Mouse (Mus musculus) brain, embryonic 14.5 days (tissue): ENCODE results near the gene Gm28042.

Source experiments
- CTCF ChIP-seq: fragments of 200-500 bp; IDR thresholded peaks from 2 replicates; pipeline ENCODE4 v1.5.1; 2012; ENCODE audit warnings: inconsistent platforms, mild to moderate bottlenecking, moderate library complexity, borderline replicate concordance; ENCODE audit not compliant: insufficient read depth, insufficient read length; ENCODE audit errors: extremely low read depth
- POLR2A ChIP-seq: fragments of 200-500 bp; IDR thresholded peaks from 2 replicates; pipeline ENCODE4 v1.6.1; 2012; ENCODE audit warnings: mild to moderate bottlenecking, inconsistent platforms, borderline replicate concordance; ENCODE audit not compliant: poor library complexity, insufficient read depth, insufficient read length, severe bottlenecking; ENCODE audit errors: extremely low read depth

DNA sequence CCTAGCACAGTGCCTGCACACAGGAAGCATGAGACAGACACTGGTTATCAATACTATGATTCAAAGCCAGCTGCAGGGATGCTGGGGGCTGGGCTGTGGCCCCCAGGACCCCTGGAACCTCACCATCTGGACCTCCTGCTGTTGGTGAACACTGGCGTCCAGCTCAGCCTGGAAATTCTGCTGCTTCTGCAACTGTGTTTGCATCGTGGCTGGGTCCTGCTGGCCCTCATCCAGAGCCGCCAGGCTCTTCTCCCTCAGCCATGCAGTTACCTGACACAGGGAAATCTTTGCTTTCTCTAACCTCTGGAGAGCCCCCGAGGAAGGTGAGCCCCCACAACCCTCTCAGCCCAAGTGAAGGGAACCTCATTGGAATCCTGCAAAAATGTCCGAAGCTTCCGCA lies 24.1 kb downstream of the Gm28042 start:
- TF ChIP-seq CTCF (no peak), POLR2A (no peak)
